Mouse (Mus musculus) midbrain, embryonic 16.5 days (tissue): Measurements from ENCODE around the gene Irf1. TPM values are rescaled to one million over a fixed set of nuclear protein-coding genes. Genes with fewer than 3 reads are reported as not detected.
A peak's percentile ranks its signal among the peaks of the same experiment; 100 is the strongest.

Experiments
- ATAC-seq: fragments of 200-750 bp; cut with Nextera tagmentation; 2 replicates; pipeline ENCODE4 v1.8.0; 2017; ENCODE audit warnings: moderate TSS enrichment
- H3K27ac ChIP-seq: fragments of 300-500 bp; sonication (generic); 2 replicates; pipeline ENCODE4 v1.5.1; 2014; ENCODE audit warnings: mild to moderate bottlenecking, low read length, mixed read lengths
- H3K27me3 ChIP-seq: fragments of 300-500 bp; sonication (generic); 2 replicates; pipeline ENCODE4 v1.6.1; 2014; ENCODE audit warnings: low read depth, low read length, mixed read lengths; ENCODE audit not compliant: control insufficient read depth, insufficient read depth
- H3K36me3 ChIP-seq: fragments of 300-500 bp; sonication (generic); 2 replicates; pipeline ENCODE4 v1.6.1; 2014; ENCODE audit warnings: mild to moderate bottlenecking, low read length, moderate library complexity, mixed read lengths; ENCODE audit not compliant: control insufficient read depth, insufficient read depth
- H3K4me1 ChIP-seq: fragments of 300-500 bp; sonication (generic); 2 replicates; pipeline ENCODE4 v1.6.1; 2014; ENCODE audit warnings: mild to moderate bottlenecking, low read length, mixed read lengths; ENCODE audit not compliant: control insufficient read depth, insufficient read depth
- H3K4me2 ChIP-seq: fragments of 300-500 bp; sonication (generic); 2 replicates; pipeline ENCODE4 v1.6.1; 2014; ENCODE audit warnings: mild to moderate bottlenecking, low read length, mixed read lengths
- H3K4me3 ChIP-seq: fragments of 300-500 bp; sonication (generic); 2 replicates; pipeline ENCODE4 v1.5.1; 2014; ENCODE audit warnings: low read depth, mild to moderate bottlenecking, low read length, moderate library complexity, mixed read lengths
- H3K9ac ChIP-seq: fragments of 300-500 bp; sonication (generic); 2 replicates; pipeline ENCODE4 v1.6.1; 2014; ENCODE audit warnings: low read depth, low read length, mixed read lengths
- H3K9me3 ChIP-seq: fragments of 300-500 bp; sonication (generic); replicated peaks from 2 replicates; pipeline ENCODE4 v1.6.1; 2014; ENCODE audit warnings: mild to moderate bottlenecking, low read length, mixed read lengths; ENCODE audit not compliant: control insufficient read depth, poor library complexity, severe bottlenecking
- WGBS: fragments of 180-500 bp; shearing (Covaris S2); extraction: QIAGEN DNeasy Blood & Tissue Kit; methylation state at CpG from one replicate; pipeline ENCODE4 v1.1.7; 2014; 5-methylcytosine and 5-hydroxymethylcytosine counted together
- polyA plus RNA-seq: library from polyadenylated mRNA; unstranded; fragments of >200 nt; fragmentation: Nextera tagmentation; extraction: Ambion mirVana; gene quantifications from 2 replicates; pipeline ENCODE4 v1.2.1, GENCODE M21; 2015

Gene Irf1
- polyA plus RNA-seq, 1 experiment from 2014 or later: 2.2 TPM

DNA sequence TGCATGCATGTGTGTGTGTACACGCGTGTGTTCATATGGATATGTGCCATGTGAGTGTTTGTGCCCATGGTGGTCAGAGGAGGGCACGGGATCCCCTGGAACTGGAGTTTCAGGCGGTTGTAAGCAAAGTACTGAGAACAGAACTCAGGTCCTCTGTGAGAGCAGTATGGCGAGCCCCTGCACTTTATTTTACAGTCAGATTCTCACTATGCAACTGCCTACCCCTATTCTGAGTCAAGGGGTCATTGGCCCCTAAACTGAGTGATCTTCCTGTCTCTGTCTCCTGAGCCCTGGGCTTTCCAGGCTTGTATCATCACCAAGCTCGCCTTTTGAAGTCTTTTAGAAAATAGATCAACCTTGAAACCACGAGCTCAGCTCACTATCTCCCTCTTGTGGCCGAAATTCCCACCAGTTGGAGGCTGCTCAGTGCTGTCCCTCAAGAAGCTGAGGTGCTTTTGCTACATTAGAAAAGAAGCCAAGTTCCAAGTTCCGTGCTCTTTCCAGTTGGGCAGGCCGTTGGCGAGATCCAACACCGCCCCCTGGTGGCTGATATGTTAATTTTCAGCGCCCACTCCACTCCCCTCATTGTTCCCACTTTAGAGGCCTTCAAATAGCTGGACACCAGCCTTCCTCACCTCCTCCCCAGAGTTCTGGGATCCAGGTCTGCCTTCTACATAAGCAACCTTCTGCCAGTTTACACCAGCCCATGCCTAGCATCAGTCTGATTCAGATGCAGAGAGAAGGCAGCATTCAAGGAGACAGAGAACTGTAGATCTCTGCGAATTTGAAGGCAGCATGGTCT lies 32.8 kb upstream of the Irf1 start:
- Histone ChIP-seq H3K9ac (no peak overlapping the region), H3K27me3 (no peaks in the 10 kb centered on the region), H3K4me2 (no peak overlapping the region), H3K36me3 (no peaks in the 10 kb centered on the region), H3K27ac (no peak overlapping the region), H3K9me3 (no peaks in the 10 kb centered on the region), H3K4me1 (no peaks in the 10 kb centered on the region), H3K4me3 (no peak overlapping the region)
- WGBS: 51% methylated on average over 14 of the region's 14 CpGs
- ATAC-seq: peak; percentile 62

DNA sequence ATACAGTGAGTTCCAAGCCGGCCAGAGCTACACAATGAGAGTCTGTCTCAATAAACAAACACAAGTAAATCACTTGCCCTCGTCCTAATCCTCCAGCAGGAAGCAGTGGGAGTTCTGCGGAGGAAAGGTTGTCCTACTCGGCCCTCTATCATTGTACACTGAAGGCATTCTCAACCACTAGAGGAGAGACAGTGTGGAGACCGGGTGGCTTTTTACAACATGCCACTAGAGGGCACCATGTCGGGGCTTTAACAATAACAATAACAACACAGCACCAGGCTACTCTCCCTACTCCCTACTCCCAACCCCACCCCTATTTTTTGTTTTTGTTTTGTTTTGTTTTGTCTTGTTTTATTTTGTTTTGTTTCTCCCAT lies 32.3 kb upstream of the Irf1 start:
- Histone ChIP-seq H3K27me3 (no peaks in the 10 kb centered on the region), H3K4me1 (no peaks in the 10 kb centered on the region), H3K4me2 (no peak overlapping the region), H3K9me3 (no peaks in the 10 kb centered on the region), H3K27ac (no peak overlapping the region), H3K36me3 (no peaks in the 10 kb centered on the region), H3K4me3 (no peak overlapping the region), H3K9ac (no peak overlapping the region)
- 42% methylated on average over 6 of the region's 6 CpGs for WGBS
- no peak for ATAC-seq

DNA sequence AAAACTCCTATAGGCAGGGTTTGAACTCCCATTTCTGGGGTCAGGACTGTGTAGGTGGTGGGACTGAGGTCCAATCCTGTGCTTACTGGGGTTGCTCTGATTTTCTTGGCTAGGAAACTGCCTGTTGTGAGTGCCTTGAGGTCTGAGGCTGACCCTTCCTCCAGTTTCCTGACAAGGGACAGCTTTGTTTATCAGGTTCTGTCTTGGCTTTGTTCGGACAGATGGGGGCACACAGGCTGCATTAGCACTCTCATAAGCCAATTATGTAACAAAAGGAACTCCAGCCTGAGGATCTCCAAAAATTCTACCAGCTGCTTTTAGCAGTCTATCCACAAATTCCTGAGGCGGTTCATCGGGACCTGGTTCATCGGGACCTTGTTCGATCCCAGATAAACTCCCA lies 27.5 kb upstream of the Irf1 start:
- WGBS: 1% methylated on average over 5 of the region's 5 CpGs
- Histone ChIP-seq H3K4me3 (no peak overlapping the region), H3K4me2 (no peak overlapping the region), H3K27ac (no peak overlapping the region), H3K4me1 (no peaks in the 10 kb centered on the region), H3K9ac (no peak overlapping the region), H3K36me3 (no peaks in the 10 kb centered on the region), H3K27me3 (no peaks in the 10 kb centered on the region), H3K9me3 (no peaks in the 10 kb centered on the region)
- ATAC-seq: no peak

DNA sequence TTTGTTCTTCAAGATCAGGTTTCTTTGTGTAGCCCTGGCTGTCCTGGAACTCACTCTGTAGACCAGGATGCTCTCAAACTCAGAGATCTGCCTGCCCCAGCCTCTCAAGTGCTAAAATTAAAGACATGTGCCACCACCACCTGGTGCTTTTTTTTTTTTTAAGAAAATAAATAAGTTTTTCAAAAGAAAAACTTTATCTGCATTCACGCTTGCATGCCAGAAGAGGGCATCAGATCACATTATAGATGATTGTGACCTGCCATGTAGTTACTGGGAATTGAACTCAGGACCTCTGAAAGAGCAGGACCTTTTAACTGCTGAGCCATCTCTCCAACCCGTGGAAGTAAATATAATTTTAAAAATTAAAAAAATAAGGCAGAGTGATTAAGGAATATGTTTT lies 24.6 kb upstream of the Irf1 start:
- whole genome bisulfite sequencing: 97% methylated on average over 2 of the region's 2 CpGs
- no peak for ATAC-seq
- no peak overlapping the region for H3K9ac ChIP-seq
- H3K9me3 ChIP-seq: no peaks in the 10 kb centered on the region
- H3K4me3 ChIP-seq: no peak overlapping the region
- no peaks in the 10 kb centered on the region for H3K36me3 ChIP-seq
- H3K4me1 ChIP-seq: no peaks in the 10 kb centered on the region
- H3K27me3 ChIP-seq: no peaks in the 10 kb centered on the region
- H3K27ac ChIP-seq: no peak overlapping the region
- H3K4me2 ChIP-seq: no peak overlapping the region

DNA sequence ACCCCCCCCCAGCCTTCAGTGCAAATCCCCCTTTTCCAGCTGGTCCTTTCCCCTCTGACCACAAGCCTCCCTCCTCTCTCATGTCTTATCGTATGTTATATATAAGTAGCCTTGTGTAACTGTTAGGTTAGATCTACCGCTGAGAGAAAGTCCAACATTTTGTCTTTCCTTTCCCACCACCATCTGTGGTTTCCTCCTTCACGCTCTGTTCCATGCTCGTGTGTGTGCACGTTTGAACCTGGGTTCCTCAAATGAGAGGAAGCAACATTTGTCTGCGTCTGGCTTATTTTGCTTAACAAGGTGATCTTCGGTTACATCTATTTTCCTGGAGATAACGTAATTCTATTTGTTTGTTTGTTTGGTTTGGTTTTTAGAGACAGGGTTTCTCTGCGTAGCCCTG lies 21.8 kb upstream of the Irf1 start:
- H3K36me3 ChIP-seq: no peaks in the 10 kb centered on the region
- H3K4me1 ChIP-seq: no peaks in the 10 kb centered on the region
- H3K9ac ChIP-seq: no peak overlapping the region
- 95% methylated on average over 9 of the region's 9 CpGs for WGBS
- H3K27me3 ChIP-seq: no peaks in the 10 kb centered on the region
- no peak overlapping the region for H3K4me2 ChIP-seq
- H3K4me3 ChIP-seq: no peak overlapping the region
- no peak overlapping the region for H3K27ac ChIP-seq
- ATAC-seq: no peak
- no peaks in the 10 kb centered on the region for H3K9me3 ChIP-seq

DNA sequence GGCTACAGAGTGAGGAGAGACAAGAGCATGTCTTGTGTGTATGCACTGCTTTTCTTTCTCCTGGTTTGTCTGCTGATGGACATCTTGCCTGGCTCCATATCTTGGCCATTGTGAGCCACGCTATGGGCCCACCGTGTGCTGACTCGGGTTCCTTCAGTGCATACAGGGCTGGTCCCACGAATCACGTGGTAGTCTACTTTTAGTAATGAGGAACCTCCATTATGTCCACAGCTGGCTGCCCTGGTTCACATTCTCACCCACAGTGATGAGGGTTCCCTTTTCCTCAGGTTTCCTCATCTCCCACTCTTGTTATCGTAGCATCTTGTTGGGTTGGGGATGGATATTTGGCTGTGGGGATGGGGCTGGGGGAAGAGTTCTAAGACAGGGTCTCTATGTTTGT lies 21.2 kb upstream of the Irf1 start:
- Histone ChIP-seq H3K36me3 (no peaks in the 10 kb centered on the region), H3K27me3 (no peaks in the 10 kb centered on the region), H3K27ac (no peak overlapping the region), H3K4me1 (no peaks in the 10 kb centered on the region), H3K9me3 (no peaks in the 10 kb centered on the region), H3K4me3 (no peak overlapping the region), H3K9ac (no peak overlapping the region), H3K4me2 (no peak overlapping the region)
- ATAC-seq: no peak
- WGBS: 91% methylated on average over 6 of the region's 6 CpGs

DNA sequence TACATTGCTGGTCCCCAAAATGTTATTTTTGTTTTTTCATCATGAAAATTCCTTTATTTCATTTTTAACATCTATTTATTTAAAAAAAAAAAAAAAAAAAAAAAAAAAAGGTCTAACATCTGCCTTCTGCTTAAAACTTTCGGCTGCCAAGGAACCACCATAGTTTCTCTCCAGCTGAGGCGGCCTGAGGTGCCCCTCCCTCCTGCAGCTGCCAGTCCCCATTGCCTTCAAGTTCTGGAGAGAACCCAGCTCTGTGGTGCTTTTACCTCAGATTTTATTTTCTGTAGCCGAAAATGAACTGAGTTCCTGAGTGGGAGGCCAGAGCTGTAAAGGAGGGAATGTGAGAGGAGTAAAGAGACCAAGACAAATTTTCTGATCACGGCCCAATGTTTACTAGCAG lies 20.5 kb upstream of the Irf1 start:
- no peaks in the 10 kb centered on the region for H3K9me3 ChIP-seq
- no peak for ATAC-seq
- WGBS: 66% methylated on average over 4 of the region's 4 CpGs
- H3K27ac ChIP-seq: no peak overlapping the region
- no peaks in the 10 kb centered on the region for H3K27me3 ChIP-seq
- H3K36me3 ChIP-seq: no peaks in the 10 kb centered on the region
- no peak overlapping the region for H3K4me3 ChIP-seq
- H3K9ac ChIP-seq: no peak overlapping the region
- H3K4me1 ChIP-seq: no peaks in the 10 kb centered on the region
- no peak overlapping the region for H3K4me2 ChIP-seq

DNA sequence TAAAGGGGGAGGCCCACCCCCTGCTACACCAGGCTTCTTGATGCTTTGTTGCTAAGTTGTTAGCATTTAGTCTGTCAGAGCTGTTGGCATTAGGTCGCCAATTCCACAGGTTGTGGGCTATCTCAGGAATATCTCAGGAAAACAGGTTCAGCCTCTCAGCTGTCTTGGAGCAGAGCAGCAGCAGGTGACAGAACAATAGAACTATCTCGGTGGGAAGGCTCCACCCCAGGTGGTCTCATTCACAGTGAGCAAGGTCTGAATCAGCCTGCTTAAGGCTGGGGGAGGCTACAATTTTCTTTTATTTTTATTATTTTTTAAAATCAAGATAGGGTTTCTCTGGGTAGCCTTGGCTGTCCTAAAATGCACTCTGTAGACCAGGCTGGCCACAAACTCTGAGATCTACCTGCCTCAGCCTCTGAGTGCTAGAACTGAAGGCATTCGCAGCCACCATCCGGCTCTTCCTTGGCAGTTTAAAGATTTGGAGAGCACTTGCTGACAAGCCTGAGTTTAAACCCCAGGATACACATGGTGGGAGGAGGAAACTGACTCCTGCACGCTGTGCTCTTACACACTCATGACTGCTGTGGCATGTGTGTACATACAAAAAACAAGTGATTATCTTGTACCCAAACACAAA lies 20.0 kb upstream of the Irf1 start:
- Histone ChIP-seq H3K4me2 (no peak overlapping the region), H3K27ac (no peak overlapping the region), H3K27me3 (no peaks in the 10 kb centered on the region), H3K36me3 (no peaks in the 10 kb centered on the region), H3K9me3 (no peaks in the 10 kb centered on the region), H3K9ac (no peak overlapping the region), H3K4me1 (no peaks in the 10 kb centered on the region), H3K4me3 (no peak overlapping the region)
- WGBS: 48% methylated on average over 5 of the region's 5 CpGs
- no peak for ATAC-seq

DNA sequence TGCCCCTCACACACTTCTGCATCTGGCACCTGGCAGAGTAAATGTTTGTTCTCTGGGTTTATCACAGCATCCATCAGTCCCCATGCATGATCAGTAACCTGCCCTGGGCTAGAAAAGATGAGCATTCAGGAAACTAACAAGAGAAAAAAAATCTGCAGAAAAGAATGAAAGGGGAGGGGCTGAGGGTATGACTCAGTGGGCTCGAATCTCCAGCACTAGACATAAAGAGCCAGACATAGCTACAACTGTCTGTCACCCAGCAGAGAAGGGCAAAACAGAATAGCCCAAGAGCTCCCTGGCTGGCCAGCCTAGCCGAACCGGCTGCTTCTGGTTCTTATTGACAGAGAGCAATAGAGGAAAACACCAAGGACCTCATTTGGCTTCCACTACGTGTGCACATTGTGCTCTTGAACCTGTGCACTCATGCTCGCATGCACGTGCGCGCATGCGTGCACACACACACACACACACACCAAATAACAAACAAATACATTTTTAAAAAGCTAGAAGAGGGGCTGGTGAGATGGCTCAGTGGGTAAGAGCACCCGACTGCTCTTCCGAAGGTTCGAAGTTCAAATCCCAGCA lies 14.7 kb upstream of the Irf1 start:
- 81% methylated on average over 12 of the region's 12 CpGs for WGBS
- no peaks in the 10 kb centered on the region for H3K9me3 ChIP-seq
- no peak for ATAC-seq
- H3K4me2 ChIP-seq: no peak overlapping the region
- H3K4me1 ChIP-seq: peaks cover 3% of the 10 kb centered on the region; the same call in 1 of the 2 replicates
- no peaks in the 10 kb centered on the region for H3K36me3 ChIP-seq
- peaks cover 7% of the 10 kb centered on the region for H3K27me3 ChIP-seq
- no peak overlapping the region for H3K4me3 ChIP-seq
- H3K9ac ChIP-seq: no peak overlapping the region
- no peak overlapping the region for H3K27ac ChIP-seq
